Mouse (Mus musculus) C2C12 (cell line): ENCODE results near the gene Tenm4. TPM values are rescaled to one million over a fixed set of nuclear protein-coding genes. Genes with fewer than 3 reads are reported as not detected.

Source experiments
- H3K27me3 ChIP-seq: one replicate; pipeline ENCODE4 v1.6.1; 2011; ENCODE audit not compliant: control insufficient read depth, insufficient read depth, insufficient read length
- H3K36me3 ChIP-seq: one replicate; pipeline ENCODE4 v1.6.1; 2011; ENCODE audit not compliant: control insufficient read depth, insufficient read depth
- H3K4me3 ChIP-seq: one replicate; pipeline ENCODE4 v1.5.1; 2011; ENCODE audit warnings: mild to moderate bottlenecking, control low read depth; ENCODE audit not compliant: poor library complexity, insufficient read depth, severe bottlenecking
- H3K79me2 ChIP-seq: one replicate; pipeline ENCODE4 v1.6.1; 2011; ENCODE audit not compliant: control insufficient read depth, insufficient read depth
- H3K79me3 ChIP-seq: one replicate; pipeline ENCODE4 v1.6.1; 2011; ENCODE audit warnings: low read depth, control low read depth
- H3ac ChIP-seq: one replicate; pipeline ENCODE3; 2011; ENCODE audit warnings: low read depth; ENCODE audit not compliant: control insufficient read depth, insufficient read length
- CEBPB ChIP-seq: IDR thresholded peaks from one replicate; pipeline ENCODE4 v1.6.1; 2011; ENCODE audit warnings: low read depth, mild to moderate bottlenecking, control low read depth, moderate library complexity
- CTCF ChIP-seq: IDR thresholded peaks from one replicate; pipeline ENCODE4 v1.5.1; 2011; ENCODE audit not compliant: control insufficient read depth, insufficient read depth, insufficient read length
- FOSL1 ChIP-seq: IDR thresholded peaks from one replicate; pipeline ENCODE4 v1.8.0; 2011; ENCODE audit warnings: mild to moderate bottlenecking, low read length; ENCODE audit not compliant: poor library complexity, insufficient read depth, severe bottlenecking
- MAX ChIP-seq: IDR thresholded peaks from one replicate; pipeline ENCODE4 v1.6.1; 2011; ENCODE audit warnings: mild to moderate bottlenecking, control low read depth
- MYOD1 ChIP-seq: IDR thresholded peaks from one replicate; pipeline ENCODE4 v1.6.1; 2011; ENCODE audit warnings: low read depth; ENCODE audit not compliant: control insufficient read depth, insufficient read length
- MYOG ChIP-seq: IDR thresholded peaks from one replicate; pipeline ENCODE4 v1.6.1; 2011; ENCODE audit not compliant: control insufficient read depth, insufficient read length; ENCODE audit errors: extremely low read depth
- USF1 ChIP-seq: IDR thresholded peaks from one replicate; pipeline ENCODE4 v1.6.1; 2011; ENCODE audit warnings: low read depth, mild to moderate bottlenecking, control low read depth, moderate library complexity
- polyA plus RNA-seq: library from polyadenylated mRNA; unstranded; fragments of >200 nt; fragmentation: generic; extraction: Trizol; gene quantifications from one replicate; pipeline ENCODE4 v1.2.1, GENCODE M21; 2012; ENCODE audit warnings: missing spikeins

Gene Tenm4
- polyA plus RNA-seq, 1 experiment = 0.71 TPM

GRCm38 (mm10) chr7:96556756-96557155 lies 385.7 kb downstream of the Tenm4 start:
- no peaks in the 10 kb centered on the region for H3K27me3 ChIP-seq
- H3K36me3 ChIP-seq = no peaks in the 10 kb centered on the region
- H3K79me3 ChIP-seq = no peaks in the 10 kb centered on the region
- H3K79me2 ChIP-seq = no peaks in the 10 kb centered on the region
- no peak overlapping the region for H3K4me3 ChIP-seq
- no peak for TF ChIP-seq FOSL1
- no peak for TF ChIP-seq USF1
- TF ChIP-seq MAX = no peak
- TF ChIP-seq CEBPB = no peak
- no peak for TF ChIP-seq MYOG
- TF ChIP-seq CTCF = no peak
- no peak for TF ChIP-seq MYOD1
- H3ac ChIP-seq = no peak overlapping the region

- no peak overlapping the region for H3K4me3 ChIP-seq
- no peaks in the 10 kb centered on the region for H3K79me2 ChIP-seq
- H3K79me3 ChIP-seq = no peaks in the 10 kb centered on the region
- no peak for TF ChIP-seq USF1
- peak; percentile 61 for TF ChIP-seq MYOD1
- no peaks in the 10 kb centered on the region for H3K36me3 ChIP-seq
- no peak overlapping the region for H3ac ChIP-seq
- H3K27me3 ChIP-seq = no peaks in the 10 kb centered on the region
Measured at GRCm38 (mm10) chr7:96562890-96563289, 391.8 kb downstream of the Tenm4 start.

DNA sequence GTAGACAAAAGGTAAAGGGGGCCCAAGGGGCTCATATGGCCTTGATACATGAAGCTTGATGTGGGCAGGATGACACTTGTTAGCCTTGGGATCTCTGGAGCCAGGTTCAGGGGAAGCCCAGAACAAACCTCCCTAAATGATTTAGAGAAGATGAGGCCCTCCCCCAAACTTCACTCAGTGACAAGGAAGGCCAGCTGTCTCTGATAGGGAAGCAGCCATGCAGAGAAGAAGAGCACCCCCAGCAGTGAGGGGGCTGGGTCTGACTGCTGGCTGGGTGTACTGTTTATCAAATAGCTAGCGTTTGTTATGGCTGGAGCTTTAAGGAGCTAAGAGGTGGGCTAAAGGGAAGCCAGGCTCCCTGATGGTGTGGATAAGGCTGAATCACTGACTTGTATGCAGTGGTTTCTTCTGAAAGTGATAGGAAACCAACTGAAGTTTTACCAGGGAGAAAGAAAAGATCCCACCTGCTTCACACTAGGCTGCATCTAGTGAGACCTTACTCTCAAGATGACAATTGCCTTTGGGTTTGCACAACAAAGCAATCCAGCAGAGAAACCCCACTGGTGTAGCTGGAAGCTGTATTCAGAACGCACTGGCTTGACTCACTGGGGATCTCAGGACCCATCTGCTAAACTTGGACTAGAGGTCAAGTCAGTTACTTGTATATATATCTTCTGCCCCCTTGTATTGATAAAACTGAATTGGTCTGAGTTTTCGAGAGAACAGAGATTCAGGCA lies 392.5 kb downstream of the Tenm4 start:
- H3ac ChIP-seq = no peak overlapping the region
- no peaks in the 10 kb centered on the region for H3K79me2 ChIP-seq
- TF ChIP-seq MYOG = no peak
- TF ChIP-seq MYOD1 = peak; percentile 58
- no peaks in the 10 kb centered on the region for H3K27me3 ChIP-seq
- H3K79me3 ChIP-seq = no peaks in the 10 kb centered on the region
- no peak overlapping the region for H3K4me3 ChIP-seq
- H3K36me3 ChIP-seq = no peaks in the 10 kb centered on the region

- Histone ChIP-seq H3K4me3 (no peak overlapping the region), H3K79me3 (no peaks in the 10 kb centered on the region), H3K27me3 (no peaks in the 10 kb centered on the region), H3ac (no peak overlapping the region), H3K36me3 (no peaks in the 10 kb centered on the region), H3K79me2 (no peaks in the 10 kb centered on the region)
- no peak for TF ChIP-seq MYOD1
- TF ChIP-seq CEBPB = no peak
- TF ChIP-seq MAX = no peak
- no peak for TF ChIP-seq FOSL1
- TF ChIP-seq MYOG = no peak
Measured at GRCm38 (mm10) chr7:96565806-96566205, 394.8 kb downstream of the Tenm4 start.

GRCm38 (mm10) chr7:96566260-96566659 lies 395.2 kb downstream of the Tenm4 start:
- no peak overlapping the region for H3ac ChIP-seq
- H3K79me2 ChIP-seq = no peaks in the 10 kb centered on the region
- no peak overlapping the region for H3K4me3 ChIP-seq
- H3K79me3 ChIP-seq = no peaks in the 10 kb centered on the region
- H3K36me3 ChIP-seq = no peaks in the 10 kb centered on the region
- no peaks in the 10 kb centered on the region for H3K27me3 ChIP-seq
- TF ChIP-seq MAX (no peak), CEBPB (no peak), MYOG (no peak), CTCF (no peak), MYOD1 (no peak)

GRCm38 (mm10) chr7:96568034-96568433 lies 397.0 kb downstream of the Tenm4 start:
- no peaks in the 10 kb centered on the region for H3K79me2 ChIP-seq
- H3K36me3 ChIP-seq = no peaks in the 10 kb centered on the region
- no peaks in the 10 kb centered on the region for H3K27me3 ChIP-seq
- no peak overlapping the region for H3ac ChIP-seq
- TF ChIP-seq MYOD1 = peak; percentile 69
- TF ChIP-seq CTCF = no peak
- no peak for TF ChIP-seq MYOG
- TF ChIP-seq USF1 = no peak
- no peak for TF ChIP-seq MAX
- H3K79me3 ChIP-seq = no peaks in the 10 kb centered on the region
- H3K4me3 ChIP-seq = no peak overlapping the region

DNA sequence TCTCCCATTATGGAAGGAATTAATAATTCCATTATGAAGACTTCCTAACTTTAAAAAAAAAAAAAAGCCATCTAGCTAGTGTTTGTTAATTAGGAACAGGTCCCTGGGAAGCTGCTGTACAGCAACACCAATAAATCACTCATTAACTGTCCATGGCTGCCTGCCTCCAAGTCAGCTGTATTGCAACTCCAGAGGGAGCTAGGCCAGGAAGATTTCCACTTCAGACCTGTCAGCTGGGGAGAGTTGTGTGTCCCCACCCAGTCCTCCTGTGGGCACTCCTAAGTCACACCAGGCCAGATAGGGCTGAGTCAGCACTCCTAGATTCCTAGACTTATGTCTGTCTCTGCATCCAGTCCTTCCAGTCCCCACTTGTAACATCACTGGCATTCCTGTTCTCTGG lies 399.9 kb downstream of the Tenm4 start:
- TF ChIP-seq CTCF = no peak
- TF ChIP-seq FOSL1 = no peak
- TF ChIP-seq MAX = no peak
- TF ChIP-seq MYOD1 = no peak
- TF ChIP-seq USF1 = no peak
- no peak for TF ChIP-seq CEBPB
- no peak for TF ChIP-seq MYOG
- Histone ChIP-seq H3K79me2 (no peaks in the 10 kb centered on the region), H3K79me3 (no peaks in the 10 kb centered on the region)

More for the DNA sequence above, 399.9 kb downstream of the Tenm4 start:
- Histone ChIP-seq H3K4me3 (no peak overlapping the region), H3K27me3 (no peaks in the 10 kb centered on the region), H3K36me3 (no peaks in the 10 kb centered on the region), H3ac (no peak overlapping the region)
